Mouse (Mus musculus) spleen, postnatal 36 days (tissue): ENCODE data around the gene Mmel1.

Experiments used
- DNase-seq, 2 experiments: peaks; one replicate each; pipeline ENCODE4 v3.0.0; 2022; ENCODE audit warnings: low spot score in 2 of 2, mixed read lengths in 1 of 2

Gene Mmel1

DNA sequence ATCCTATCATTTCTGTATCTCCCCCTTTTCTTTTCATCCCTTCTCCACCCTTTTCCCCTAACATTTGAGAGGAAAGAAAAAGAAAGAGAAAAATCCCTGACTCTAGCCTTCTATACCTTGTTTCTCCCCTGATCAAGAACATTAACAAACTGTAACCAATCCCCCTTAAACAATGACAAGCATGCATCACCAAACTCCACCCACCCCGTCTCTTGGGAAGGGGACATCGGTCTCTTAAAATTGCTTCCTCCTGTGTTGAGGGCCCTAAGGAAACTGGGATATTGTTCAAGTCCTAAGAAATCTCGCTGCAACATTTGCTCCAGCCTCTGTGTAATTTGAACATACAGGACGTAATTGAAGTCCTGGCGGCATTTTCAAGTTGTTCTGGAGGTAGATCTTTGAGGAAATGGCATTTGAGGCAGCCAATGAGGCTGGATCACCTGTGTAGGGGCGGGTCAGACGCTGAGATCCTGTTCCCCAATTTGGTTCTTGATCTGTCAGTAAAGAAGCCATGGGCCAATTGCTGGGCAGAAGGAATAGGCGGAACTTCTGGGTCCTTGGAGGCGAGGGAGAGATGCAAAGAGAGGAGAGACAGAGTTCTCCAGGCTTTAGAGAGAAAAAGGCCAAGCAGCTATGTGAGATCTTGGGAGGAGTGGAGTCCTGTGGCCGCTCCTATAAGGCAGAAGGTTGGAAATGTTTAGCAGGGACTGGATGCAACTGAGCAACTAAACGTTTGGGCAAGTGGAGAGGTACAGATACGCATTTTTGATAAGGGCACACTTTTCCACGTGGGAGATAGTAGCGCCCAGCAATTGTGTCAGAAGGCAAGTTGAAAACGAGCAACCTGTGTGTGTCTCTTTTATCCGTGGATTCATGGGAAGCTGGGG, 35.0 kb downstream of the Mmel1 start:
- DNase-seq = peak; percentile 89 to 91

DNA sequence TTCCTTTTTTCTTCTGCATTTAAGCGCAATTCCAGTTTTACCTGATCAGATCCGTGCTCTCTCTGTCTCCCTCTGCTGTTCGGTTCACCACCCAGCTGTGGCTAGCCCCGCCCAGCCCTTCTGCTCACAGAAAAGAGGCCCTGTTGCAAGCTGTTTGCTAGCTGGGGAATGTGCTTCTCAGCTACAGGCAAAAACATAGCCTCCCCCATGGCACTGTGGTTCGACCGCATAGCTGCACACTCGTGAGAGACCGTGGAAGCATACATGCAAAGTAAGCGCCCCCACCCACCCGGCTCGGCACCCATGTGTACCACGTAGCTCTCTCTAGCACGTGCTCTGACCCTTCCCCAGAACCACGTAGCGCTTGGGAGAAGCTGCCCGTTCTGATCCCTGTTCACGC, 38.4 kb downstream of the Mmel1 start:
- DNase-seq = peak; percentile 61 to 73

DNA sequence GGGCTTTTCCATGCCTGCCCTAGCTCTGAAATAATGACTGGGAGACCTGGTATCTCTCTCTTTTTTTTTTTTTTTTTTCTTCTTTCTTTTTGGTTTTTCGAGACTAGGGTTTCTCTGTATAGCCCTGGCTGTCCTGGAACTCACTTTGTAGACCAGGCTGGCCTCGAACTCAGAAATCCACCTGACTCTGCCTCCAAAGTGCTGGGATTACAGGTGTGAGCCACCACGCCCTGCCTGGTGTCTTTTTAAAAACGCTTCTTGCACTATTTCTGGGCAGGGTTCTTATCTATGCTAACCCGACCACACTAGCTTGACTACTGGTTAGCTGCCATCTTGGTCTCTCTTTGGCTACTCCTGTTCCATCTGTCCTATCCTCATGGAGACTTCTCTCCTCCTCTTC, 39.1 kb downstream of the Mmel1 start:
- no peak for DNase-seq

DNA sequence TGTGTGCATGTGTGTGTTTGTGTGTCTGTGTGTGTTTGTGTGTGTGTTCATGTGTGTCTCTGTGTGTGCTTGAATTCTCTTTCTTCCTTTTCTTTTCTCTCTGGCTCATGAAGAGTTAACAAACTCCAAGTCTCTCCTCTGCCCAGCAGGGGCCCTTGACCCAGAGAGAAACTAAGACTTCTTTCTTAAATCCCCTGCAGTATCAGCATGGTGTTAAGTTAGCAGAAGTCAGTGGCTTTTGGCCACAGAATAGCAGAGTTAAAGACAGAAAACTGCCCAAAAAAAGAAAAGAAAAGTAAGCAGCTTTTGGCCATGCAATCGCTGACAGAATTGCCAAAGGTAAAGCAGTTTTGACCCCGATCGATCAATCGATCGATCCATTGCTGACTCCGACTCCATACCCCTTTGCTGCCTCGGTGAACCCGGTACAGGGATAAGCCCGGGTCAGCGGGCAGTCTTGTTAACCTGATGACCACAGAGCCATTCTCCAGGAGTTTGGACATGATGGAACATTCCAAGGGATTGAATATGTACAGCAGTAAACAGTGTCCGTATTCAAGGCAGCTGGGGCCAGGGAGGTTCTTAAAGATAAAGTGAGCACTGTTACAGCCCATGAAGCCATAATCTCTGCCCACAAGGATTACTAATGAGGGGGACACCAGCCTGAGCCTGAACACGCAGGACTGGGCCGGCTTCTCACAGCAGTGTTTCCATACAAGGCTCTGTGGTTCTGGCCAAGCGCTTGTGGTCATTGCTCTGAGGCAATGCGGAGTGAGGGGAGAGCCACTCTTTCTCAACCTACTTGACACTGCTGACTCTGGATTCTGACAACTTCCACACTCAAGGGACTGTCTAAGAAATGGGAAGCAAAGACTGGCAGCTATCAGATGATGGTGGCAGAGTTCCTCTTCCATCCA, 41.5 kb downstream of the Mmel1 start:
- DNase-seq = peak in 1 of 2 experiments; percentile 43

DNA sequence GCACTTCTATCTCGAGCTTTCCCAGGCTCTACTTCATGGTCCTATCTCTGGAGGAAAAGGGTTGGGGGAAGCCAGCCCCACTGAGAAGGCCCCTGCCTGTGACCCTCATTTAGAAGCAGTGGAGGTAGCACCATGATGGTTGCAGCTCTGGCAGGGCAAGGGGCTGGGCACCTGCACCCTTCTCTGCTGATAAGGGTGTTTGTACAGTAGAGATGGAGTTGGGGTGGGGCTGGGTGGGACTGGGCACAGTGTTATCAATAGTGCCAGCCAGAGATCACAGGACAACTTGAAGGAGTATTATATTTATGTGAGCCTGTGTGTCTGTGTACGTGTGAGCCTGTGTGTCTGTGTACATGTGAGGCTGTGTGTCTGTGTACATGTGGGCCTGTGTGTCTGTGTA, 42.3 kb downstream of the Mmel1 start:
- peak; percentile 44 to 57 for DNase-seq

DNA sequence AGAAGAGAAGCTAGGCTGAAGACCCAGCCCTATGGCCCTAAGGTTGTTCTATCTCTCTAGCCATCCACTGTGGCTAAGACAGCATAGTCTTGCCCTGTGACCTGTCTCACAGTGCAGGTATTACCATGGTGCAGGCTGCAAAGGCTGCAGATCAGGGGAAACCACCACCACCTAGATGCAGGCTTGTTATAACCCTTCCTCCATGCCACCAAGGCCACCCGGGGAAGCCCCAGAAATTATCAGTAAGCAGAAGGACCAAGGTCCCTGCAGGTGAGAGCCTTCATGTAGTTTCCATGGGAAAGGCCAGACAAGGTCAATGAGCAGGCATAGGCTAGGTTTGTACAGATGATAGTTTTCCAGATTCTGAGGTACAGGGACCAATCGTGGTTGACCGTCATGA, 44.5 kb downstream of the Mmel1 start:
- DNase-seq = no peak

DNA sequence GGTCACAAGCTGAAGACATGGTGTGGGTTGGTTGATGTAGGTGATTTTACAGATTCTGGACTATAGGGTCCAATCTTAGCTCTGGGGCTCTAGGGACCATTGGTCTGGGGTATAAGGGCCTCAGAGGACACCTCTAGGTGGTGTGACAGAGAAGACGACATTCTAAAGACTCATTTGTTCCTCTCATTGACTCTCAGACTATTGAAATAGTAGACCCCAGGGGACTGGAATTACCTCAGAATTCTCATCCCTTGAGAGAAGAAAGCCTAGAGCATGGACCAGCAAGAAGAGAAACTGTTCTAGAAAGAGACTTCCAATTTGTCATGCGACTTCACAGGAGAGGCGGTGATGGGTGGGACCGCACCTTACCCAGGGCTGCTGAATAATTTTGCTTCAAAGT, 44.9 kb downstream of the Mmel1 start:
- DNase-seq = no peak

DNA sequence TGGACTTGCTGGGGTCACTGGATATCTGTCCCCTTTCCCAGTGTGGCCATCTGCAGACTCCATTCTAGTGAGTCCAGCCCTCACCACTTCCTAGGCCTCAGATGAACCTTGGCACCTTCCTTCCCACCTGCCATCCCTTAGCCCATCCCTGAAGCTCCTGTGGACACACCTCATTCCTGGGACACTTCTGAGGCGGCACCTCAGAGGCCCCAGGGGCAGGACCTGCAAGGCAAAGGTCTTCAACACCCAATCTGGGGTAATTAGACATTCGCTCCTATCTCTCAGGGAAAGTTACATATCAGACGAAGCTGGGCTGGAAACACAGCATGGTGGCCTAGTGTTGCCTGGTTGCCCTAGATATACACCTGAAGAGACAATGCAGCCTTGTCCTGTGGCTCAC, 45.3 kb downstream of the Mmel1 start:
- no peak for DNase-seq

DNA sequence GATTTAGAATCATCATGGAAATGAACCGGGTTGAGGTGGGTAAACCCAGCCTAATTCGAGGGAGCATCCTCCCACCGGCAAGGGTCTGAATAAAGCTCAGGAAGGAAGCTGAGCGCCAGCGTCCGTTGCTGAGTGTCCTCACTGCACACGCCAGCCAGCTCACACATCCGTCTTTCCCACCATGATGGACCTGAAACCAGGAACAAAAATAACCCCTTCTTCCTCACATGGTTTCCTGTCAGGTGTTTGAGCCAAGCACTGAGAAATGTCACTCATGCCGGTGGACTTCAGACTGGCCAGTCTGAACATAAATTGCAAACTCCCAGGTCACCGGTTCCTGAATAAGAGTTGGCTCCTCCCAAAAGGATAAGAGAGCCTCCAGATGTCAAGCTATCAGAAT, 45.9 kb downstream of the Mmel1 start:
- DNase-seq = no peak

DNA sequence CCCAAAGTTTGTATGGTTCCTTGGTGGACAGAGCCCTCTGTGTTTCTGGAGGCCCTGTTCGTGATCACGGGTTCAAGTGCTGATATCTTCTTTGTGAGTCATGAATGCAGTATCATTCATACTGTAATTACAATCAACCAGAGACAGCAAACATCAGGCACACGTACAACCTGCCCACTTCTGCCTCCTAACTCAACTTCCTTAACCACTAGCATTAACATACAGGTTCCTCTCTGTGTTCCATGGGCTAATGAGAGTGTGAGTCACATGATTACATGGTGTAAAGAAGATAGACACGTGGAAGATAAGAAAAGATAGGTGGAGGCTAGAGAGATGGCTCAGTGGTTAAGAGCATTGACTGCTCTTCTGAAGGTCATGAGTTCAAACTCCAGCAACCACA, 47.3 kb downstream of the Mmel1 start:
- no peak for DNase-seq

DNA sequence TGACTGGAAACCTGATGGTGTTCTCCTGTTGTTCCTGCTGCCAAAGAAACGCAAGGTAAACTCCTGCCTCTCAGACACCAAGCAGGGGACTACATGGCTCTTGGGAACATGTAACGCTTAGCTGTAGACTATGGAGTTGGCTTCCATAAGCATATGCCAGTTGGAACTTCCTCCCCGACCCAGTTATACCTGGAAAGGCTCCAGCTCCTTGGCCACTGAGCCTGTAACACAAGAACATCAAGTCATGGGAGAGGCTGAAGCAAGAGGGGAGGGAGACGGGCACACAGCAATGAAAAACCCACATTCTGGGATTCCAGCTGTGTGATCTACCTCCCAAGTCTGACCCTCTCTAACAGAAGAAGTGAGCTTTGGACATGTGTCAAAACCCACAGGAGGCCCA, 52.9 kb downstream of the Mmel1 start:
- DNase-seq = no peak

DNA sequence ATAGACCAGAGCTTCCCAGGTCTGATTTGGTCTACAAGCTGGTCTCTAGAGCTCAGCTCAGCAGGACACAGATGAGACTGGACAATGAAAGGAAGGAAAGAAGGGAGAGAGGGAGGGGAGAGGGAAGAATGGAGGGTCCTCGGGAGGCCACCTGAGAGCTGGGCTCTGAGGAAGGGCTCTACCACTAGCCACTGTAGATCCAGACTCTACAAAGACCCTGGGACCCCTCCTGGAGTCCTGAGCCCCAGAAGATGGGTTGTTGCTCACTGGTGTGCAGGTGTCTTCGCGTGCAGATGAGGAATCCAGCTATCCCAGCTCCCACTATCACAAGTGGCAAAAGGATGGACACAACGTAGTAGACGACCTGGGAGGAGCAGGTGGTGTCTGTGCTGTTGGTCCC, 53.5 kb downstream of the Mmel1 start:
- no peak for DNase-seq

DNA sequence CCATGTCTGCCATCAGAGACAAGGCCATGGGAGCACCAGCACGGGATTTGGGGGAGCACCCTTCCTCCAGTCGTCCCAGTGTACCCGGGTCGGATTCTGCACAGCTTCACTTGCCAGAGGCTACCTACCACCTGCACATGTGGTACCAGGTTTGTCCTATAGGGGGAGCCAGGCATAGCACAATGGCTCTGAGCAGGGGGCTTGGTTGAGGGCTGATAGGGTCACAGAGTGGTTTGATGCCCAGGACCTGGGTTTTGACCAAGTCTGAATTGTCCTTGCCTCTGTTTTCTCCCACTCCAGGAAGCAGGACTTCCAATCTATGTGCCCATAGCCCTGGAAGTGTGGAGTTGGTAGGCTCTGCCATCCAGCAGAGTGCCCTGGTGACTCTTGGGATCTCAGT, 56.0 kb downstream of the Mmel1 start:
- peak in 1 of 2 experiments; percentile 55 for DNase-seq

DNA sequence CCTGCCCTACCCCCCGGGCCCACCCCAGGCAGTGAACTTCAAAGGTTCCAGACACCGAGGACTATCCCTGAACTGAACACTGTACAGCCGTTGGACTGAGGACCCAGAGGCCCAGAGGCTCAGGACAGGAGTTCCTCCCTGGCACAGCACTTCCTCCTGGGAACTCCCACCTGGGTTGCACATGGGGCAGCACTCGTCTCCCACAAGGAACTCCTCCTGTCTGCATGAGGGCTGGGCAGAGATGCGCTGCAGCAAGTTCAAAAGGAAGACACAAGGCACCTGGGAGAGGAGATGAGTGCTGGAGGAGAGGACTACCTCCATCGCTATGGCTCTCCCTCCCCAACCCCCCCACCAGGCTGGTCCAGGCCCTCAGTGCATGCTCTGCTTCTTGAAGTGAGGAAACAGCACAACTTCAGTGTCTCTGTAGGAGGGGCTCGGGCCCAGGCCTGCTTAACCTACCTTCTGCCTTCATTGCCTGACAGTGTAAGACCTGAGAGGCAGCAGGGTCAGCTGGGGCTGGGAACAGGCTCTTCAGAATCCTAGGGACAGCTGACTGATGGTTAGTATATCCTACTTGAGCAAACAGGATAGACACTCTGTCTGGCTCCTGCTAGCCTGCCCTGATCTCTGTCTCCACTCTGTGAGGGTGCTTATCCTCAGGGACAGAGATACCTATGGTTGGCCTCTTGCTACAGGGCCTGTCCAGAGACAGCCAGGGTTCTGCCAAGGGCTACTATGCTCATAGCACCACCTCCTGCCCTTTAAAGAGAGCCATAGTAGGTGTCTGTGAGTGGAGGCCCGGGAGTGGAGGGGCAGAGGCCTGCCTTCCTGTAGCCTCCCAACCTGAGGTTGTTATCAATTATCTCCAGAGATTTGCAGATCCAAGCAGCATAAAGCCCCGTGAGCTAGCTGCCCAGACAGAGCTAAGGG, 57.8 kb downstream of the Mmel1 start:
- DNase-seq = no peak

DNA sequence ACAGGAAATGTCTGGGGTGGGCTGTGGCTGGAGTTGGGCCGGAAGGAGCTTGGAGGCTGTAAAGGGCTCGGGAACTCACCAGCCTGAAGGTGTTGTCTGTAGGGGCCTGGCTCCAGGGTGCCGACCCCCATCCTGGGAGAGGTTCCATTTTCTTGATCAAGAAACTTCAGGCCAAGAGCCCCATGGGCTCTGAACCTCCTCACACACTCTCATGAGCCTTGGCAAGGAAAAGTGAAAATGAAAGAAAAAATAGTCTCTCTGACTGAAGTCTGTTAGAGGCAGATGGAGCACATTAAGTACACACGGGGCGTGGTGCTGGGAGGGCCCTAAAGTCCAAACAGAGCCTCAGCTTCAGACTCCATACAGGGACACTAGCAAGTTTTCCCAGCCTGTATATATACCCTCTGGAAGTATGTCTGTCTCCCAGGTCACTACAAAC, 58.5 kb downstream of the Mmel1 start:
- DNase-seq = peak; percentile 66 to 77

DNA sequence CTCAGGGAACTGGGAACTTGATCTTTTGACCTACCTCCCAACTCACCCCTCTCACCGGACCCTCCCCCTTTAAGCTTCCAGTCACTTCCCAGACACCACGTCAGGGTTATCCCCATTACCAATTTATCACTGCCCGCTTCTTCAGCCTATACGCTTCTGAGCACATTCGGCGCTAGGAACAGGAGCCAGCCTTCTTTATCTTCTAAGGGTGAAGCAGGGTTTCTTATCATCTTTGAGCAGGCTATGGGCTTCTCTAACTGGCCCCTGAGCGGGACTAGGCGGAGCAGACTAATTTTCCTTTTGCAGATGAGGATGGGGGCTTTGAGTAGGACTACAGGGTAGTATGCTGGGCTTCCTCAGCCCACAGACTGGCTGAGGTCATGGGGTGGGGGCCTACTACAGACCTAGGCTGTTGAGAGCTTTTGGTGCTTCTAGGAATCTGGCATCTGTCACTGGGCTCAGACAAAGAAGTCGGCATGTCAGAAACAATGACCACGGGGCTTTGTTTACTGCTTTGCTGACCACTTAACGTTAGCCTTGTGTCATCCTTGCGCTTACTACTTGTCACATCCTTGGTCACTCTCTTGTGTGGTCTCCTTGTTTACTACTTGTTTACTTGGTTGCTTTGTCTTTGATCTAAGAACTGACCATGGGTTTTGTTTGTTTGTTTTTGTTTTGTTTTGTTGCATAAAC, 59.2 kb downstream of the Mmel1 start, which contains the start of gene Tnfrsf14:
Tnfrsf14 (minus strand) TSS at position 169 of the 693 bp plus-strand sequence.
- peak in 1 of 2 experiments; percentile 68 for DNase-seq

DNA sequence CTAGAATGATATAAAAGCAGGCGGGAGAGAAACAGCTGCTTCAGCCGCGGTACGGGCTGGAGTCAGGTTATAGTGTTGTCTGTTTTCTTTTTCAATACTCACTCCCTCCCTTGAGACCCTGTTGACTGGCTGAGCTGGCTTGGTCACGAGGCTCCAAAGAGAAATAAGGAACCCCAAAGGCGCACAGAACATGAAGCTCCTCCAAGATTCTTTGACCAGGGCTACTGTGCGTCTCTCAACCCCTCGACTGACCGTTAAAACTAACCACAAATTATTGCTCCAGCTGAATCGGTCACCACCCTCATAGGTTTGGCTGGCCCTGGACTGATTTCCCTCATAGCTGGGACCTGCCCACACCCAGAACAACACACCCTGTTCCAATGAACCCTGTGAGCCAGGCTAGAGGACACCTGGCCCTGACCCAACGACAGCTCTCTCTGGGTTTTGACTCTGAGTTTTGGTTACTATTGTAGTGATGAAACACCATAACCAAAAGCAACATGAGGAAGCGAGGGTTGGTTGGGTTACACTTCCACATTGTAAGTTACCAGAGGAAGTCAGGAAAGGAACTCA, 59.8 kb downstream of the Mmel1 start:
- peak; percentile 60 to 74 for DNase-seq

DNA sequence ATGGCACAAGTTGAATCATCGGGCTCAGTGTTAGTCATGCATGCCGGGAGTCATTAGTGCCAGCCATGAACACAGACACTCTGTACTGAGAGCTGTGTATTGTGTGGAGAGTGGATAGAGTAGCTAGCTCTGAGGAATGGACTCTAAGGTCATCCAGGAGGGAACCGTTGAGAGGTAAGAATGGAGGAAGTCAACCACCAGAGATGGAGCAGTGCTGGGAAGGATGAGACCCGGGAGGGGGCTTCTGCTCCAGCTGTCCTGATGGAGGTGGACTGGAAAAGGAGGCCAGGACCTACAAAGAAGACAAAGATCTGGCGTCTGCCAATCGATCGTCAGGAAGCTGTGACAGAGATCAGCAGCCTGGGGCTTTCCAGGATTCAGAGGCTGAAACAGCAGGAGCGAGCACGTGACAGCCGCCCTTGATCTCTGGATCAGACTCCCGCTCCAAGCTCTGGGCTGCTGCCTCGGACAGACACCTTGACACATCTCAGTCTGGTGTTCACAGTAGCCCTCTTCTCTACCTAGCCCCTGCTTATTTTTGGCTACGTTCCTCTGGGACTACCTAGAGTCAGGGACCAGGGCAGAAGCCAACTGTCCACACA, 64.0 kb downstream of the Mmel1 start:
- DNase-seq = no peak

DNA sequence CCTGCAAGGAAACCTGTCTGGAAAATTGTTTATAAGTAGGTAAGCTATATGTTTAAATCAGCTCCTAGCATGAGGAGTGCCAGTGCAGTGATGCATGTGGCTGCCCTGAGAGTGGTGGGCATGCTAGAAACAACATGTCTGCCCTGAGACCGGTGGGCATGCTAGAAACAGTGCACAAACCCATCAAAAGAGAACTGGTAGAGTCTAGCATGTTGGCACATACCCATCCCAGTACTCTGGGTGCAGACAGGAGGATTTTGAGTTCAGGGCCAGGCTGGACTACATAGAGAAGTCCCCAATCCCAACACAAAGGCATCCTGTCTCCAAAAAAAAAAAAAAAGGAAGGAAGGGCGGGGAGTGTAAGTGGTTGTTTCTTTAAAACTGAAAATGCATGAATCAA, 65.4 kb downstream of the Mmel1 start:
- no peak for DNase-seq

DNA sequence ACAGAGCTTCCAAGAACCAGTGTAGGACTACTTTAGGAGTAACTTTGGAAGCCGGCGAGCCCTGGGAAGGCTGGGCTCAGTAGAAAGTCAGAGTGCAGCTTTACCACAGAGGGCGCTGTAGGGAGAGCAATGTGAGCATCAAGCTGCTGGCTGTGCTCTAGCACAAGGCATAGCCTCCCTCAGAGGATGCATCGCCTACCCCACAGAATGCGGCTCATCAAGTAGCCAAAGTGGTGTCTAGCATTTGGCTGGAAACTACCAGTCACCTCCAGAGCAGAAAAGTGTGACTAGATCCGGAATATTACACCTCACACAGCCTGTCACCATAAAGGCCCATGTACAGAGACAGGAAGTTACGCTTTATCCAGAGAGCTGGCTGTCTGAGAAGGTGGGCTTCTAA, 66.4 kb downstream of the Mmel1 start:
- no peak for DNase-seq
